Mouse (Mus musculus) MEL (cell line): ENCODE data around the gene Tmod1. TPM values are rescaled to one million over a fixed set of nuclear protein-coding genes. Genes with fewer than 3 reads are reported as not detected.

Experiments
- DNase-seq: peaks from one replicate; pipeline ENCODE4 v3.0.0; 2011; ENCODE audit warnings: low read depth, low spot score
- H3K27ac ChIP-seq: 2 replicates; pipeline ENCODE4 v1.5.1; 2012; ENCODE audit warnings: low read depth, mild to moderate bottlenecking, control low read depth, low read length, moderate library complexity; ENCODE audit not compliant: control insufficient read depth
- H3K27me3 ChIP-seq, 2 experiments: fragments of 150-350 bp in 1 of 2; sonication (generic) in 1 of 2; 2 replicates each; pipeline ENCODE4 v1.6.1; 2012; ENCODE audit warnings: low read length in 2 of 2, mild to moderate bottlenecking in 2 of 2, improper control_type of control experiment in 1 of 2, moderate library complexity in 1 of 2; ENCODE audit not compliant: insufficient read depth in 2 of 2, control insufficient read depth in 1 of 2
- H3K36me3 ChIP-seq, 2 experiments: 2 replicates each; pipeline ENCODE4 v1.6.1; 2012 to 2014; ENCODE audit warnings: low read length in 2 of 2, improper control_type of control experiment in 1 of 2, inconsistent platforms in 1 of 2, mild to moderate bottlenecking in 1 of 2; ENCODE audit not compliant: insufficient read depth in 2 of 2, control insufficient read depth in 1 of 2
- H3K4me1 ChIP-seq, 2 experiments: fragments of 150-350 bp in 1 of 2; sonication (generic) in 1 of 2; 2 replicates each; pipeline ENCODE4 v1.6.1; 2012; ENCODE audit warnings: low read length in 2 of 2, improper control_type of control experiment in 1 of 2, mild to moderate bottlenecking in 1 of 2; ENCODE audit not compliant: insufficient read depth in 2 of 2, control insufficient read depth in 1 of 2
- H3K4me3 ChIP-seq, 2 experiments: fragments of 150-350 bp in 1 of 2; sonication (generic) in 1 of 2; 2 replicates each; pipeline ENCODE4 v1.5.1; 2012; ENCODE audit warnings: low read depth in 2 of 2, low read length in 2 of 2, mild to moderate bottlenecking in 2 of 2, moderate library complexity in 2 of 2, control low read depth in 1 of 2, improper control_type of control experiment in 1 of 2; ENCODE audit not compliant: control insufficient read depth in 1 of 2, insufficient read depth in 1 of 2
- H3K79me2 ChIP-seq: 2 replicates; pipeline ENCODE4 v1.6.1; 2012; ENCODE audit warnings: mild to moderate bottlenecking, low read length, moderate library complexity; ENCODE audit not compliant: control insufficient read depth, poor library complexity, insufficient read depth
- H3K9ac ChIP-seq: 2 replicates; pipeline ENCODE4 v1.6.1; 2012; ENCODE audit warnings: low read depth, mild to moderate bottlenecking, control low read depth, low read length, moderate library complexity; ENCODE audit not compliant: control insufficient read depth, poor library complexity, severe bottlenecking
- H3K9me3 ChIP-seq: fragments of 150-350 bp; sonication (generic); replicated peaks from 2 replicates; pipeline ENCODE4 v1.6.1; 2012; ENCODE audit warnings: mild to moderate bottlenecking, low read length, improper control_type of control experiment, moderate library complexity; ENCODE audit not compliant: insufficient read depth
- CHD1 ChIP-seq: IDR thresholded peaks from 2 replicates; pipeline ENCODE4 v1.6.1; 2012; ENCODE audit warnings: low read depth, mild to moderate bottlenecking, inconsistent platforms, low read length, improper control_type of control experiment
- GATA1 ChIP-seq: IDR thresholded peaks from 2 replicates; pipeline ENCODE4 v1.6.1; 2011; ENCODE audit warnings: low read depth, low read length, improper control_type of control experiment
- HCFC1 ChIP-seq: IDR thresholded peaks from 2 replicates; pipeline ENCODE4 v1.6.1; 2012; ENCODE audit warnings: low read depth, mild to moderate bottlenecking, inconsistent platforms, low read length, improper control_type of control experiment, moderate library complexity
- KAT2A ChIP-seq: conservative IDR thresholded peaks from 2 replicates; pipeline ENCODE4 v1.6.1; 2012; ENCODE audit warnings: low read depth, low read length, improper control_type of control experiment, inconsistent platforms
- MXI1 ChIP-seq: IDR thresholded peaks from 2 replicates; pipeline ENCODE4 v1.6.1; 2011; ENCODE audit warnings: mild to moderate bottlenecking, low read depth, low read length, improper control_type of control experiment
- MYC ChIP-seq: IDR thresholded peaks from 2 replicates; pipeline ENCODE4 v1.6.1; 2011; ENCODE audit warnings: low read depth, mild to moderate bottlenecking, low read length, improper control_type of control experiment, moderate library complexity
- POLR2A ChIP-seq, 2 experiments: IDR thresholded peaks; 2 replicates each; pipeline ENCODE4 v1.6.1; 2011 to 2012; ENCODE audit warnings: low read length in 2 of 2, mild to moderate bottlenecking in 2 of 2, control low read depth in 1 of 2, improper control_type of control experiment in 1 of 2, low read depth in 1 of 2, moderate library complexity in 1 of 2; ENCODE audit not compliant: control insufficient read depth in 1 of 2, insufficient read depth in 1 of 2, poor library complexity in 1 of 2
- POLR2AphosphoS2 ChIP-seq: IDR thresholded peaks from 2 replicates; pipeline ENCODE4 v1.6.1; 2011; ENCODE audit warnings: low read length, improper control_type of control experiment
- SIN3A ChIP-seq: IDR thresholded peaks from 2 replicates; pipeline ENCODE4 v1.6.1; 2012; ENCODE audit warnings: low read length, improper control_type of control experiment, inconsistent platforms
- TAL1 ChIP-seq: IDR thresholded peaks from 2 replicates; pipeline ENCODE4 v1.6.1; 2012; ENCODE audit warnings: mild to moderate bottlenecking, inconsistent platforms, low read length, moderate library complexity, mixed read lengths
- TBP ChIP-seq: IDR thresholded peaks from 2 replicates; pipeline ENCODE4 v1.8.0; 2011; ENCODE audit warnings: low read depth, low read length, improper control_type of control experiment
- UBTF ChIP-seq: IDR thresholded peaks from 2 replicates; pipeline ENCODE4 v1.6.1; 2012; ENCODE audit warnings: low read depth, mild to moderate bottlenecking, inconsistent platforms, low read length, improper control_type of control experiment, moderate library complexity, borderline replicate concordance; ENCODE audit not compliant: insufficient read depth
- USF1 ChIP-seq: IDR thresholded peaks from 2 replicates; pipeline ENCODE4 v1.6.1; 2014; ENCODE audit warnings: low read depth, mild to moderate bottlenecking, inconsistent platforms, low read length, improper control_type of control experiment, moderate library complexity
- ZNF384 ChIP-seq: IDR thresholded peaks from 2 replicates; pipeline ENCODE4 v1.6.1; 2012; ENCODE audit warnings: low read depth, mild to moderate bottlenecking, inconsistent platforms, low read length, improper control_type of control experiment
- polyA plus RNA-seq, 2 experiments: library from polyadenylated mRNA; stranded (reverse) in 1 of 2; unstranded in 1 of 2; fragments of >175 nt in 1 of 2; fragments of >200 nt in 1 of 2; gene quantifications; 2 replicates each; pipeline versions ENCODE4 v1.2.1 to v1.2.4; 2012; ENCODE audit warnings: low replicate concordance in 2 of 2, low read depth in 1 of 2; ENCODE audit not compliant: insufficient read length in 2 of 2, insufficient read depth in 1 of 2, missing spikeins in 1 of 2
- total RNA-seq: library from RNA; depleted of rRNA; stranded (reverse); fragments of 300-350 nt; gene quantifications from 2 replicates; pipeline ENCODE4 v1.2.3, GENCODE M21; 2012

Gene Tmod1
- total and polyA plus RNA-seq, 3 experiments = 2.3 to 8.1 TPM; not detected in 1

GRCm38 (mm10) chr4:46085223-46085811 is 46.6 kb downstream of the Tmod1 start:
- H3K36me3 ChIP-seq = peaks cover 0 to 4% of the 10 kb centered on the region in 2 experiments; a peak in 2 of 4 replicates
- H3K4me1 ChIP-seq = peaks cover 0 to 8% of the 10 kb centered on the region in 2 experiments; a peak in 1 of 4 replicates
- no peaks in the 10 kb centered on the region for H3K9me3 ChIP-seq
- DNase-seq = no peak
- no peak overlapping the region for H3K4me3 ChIP-seq
- no peaks in the 10 kb centered on the region for H3K79me2 ChIP-seq
- no peaks in the 10 kb centered on the region for H3K27me3 ChIP-seq
- H3K9ac ChIP-seq = no peak overlapping the region
- TF ChIP-seq POLR2AphosphoS2 (no peak), GATA1 (no peak), KAT2A (no peak), TAL1 (no peak), POLR2A (IDR thresholded peaks at IDR 0.05; ENCODE audit: control insufficient read depth in 1 of 2, insufficient read depth in 1 of 2, low read depth in 1 of 2, low read length in 2 of 2, poor library complexity in 1 of 2) (no peak), USF1 (no peak), TBP (no peak), UBTF (no peak), ZNF384 (no peak), MYC (no peak), MXI1 (no peak)
- H3K27ac ChIP-seq = no peak overlapping the region

GRCm38 (mm10) chr4:46086718-46087426 is 48.1 kb downstream of the Tmod1 start:
- peaks cover 0 to 4% of the 10 kb centered on the region in 2 experiments; a peak in 2 of 4 replicates for H3K36me3 ChIP-seq
- no peak for DNase-seq
- H3K9me3 ChIP-seq = no peaks in the 10 kb centered on the region

DNA sequence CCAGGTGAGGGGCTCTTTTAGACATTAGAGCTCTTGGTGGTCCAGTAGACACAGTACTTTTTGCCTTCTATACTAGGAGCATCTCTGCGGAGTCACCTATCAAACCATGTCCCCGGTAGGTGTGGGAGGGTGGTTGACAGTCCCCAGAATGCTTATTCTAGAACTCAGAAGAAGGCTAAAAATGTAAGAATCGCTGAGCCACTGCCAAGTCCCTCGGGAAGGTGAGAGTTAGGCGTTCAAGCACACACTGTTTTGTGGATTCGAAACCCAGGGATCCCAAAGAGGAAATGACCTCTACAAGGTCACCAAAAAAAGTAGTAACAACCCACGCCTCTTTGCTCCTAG is 48.7 kb downstream of the Tmod1 start:
- H3K27me3 ChIP-seq = no peaks in the 10 kb centered on the region
- H3K4me1 ChIP-seq = peaks cover 0 to 9% of the 10 kb centered on the region in 2 experiments; a peak in 1 of 4 replicates
- DNase-seq = no peak
- no peaks in the 10 kb centered on the region for H3K79me2 ChIP-seq
- TF ChIP-seq HCFC1 = no peak
- TF ChIP-seq TAL1 = no peak
- TF ChIP-seq USF1 = no peak
- TF ChIP-seq CHD1 = no peak
- no peak overlapping the region for H3K4me3 ChIP-seq
- H3K9me3 ChIP-seq = no peaks in the 10 kb centered on the region
- H3K27ac ChIP-seq = no peak overlapping the region
- no peak overlapping the region for H3K9ac ChIP-seq
- peaks cover 0 to 4% of the 10 kb centered on the region in 2 experiments; a peak in 2 of 4 replicates for H3K36me3 ChIP-seq

More at GRCm38 (mm10) chr4:46086718-46087426, 48.1 kb downstream of the Tmod1 start:
- TF ChIP-seq SIN3A = no peak
- Histone ChIP-seq H3K27ac (no peak overlapping the region), H3K9ac (no peak overlapping the region), H3K27me3 (no peaks in the 10 kb centered on the region), H3K4me1 (peaks cover 0 to 8% of the 10 kb centered on the region in 2 experiments; a peak in 1 of 4 replicates), H3K79me2 (no peaks in the 10 kb centered on the region), H3K4me3 (no peak overlapping the region)
